Mouse (Mus musculus): Measurements from ENCODE around the gene Fzd2. TPM values are rescaled to one million over a fixed set of nuclear protein-coding genes. Genes with fewer than 3 reads are reported as not detected.

Fzd2 gene
- total RNA-seq, 1 experiment = 27.9 TPM

DNA sequence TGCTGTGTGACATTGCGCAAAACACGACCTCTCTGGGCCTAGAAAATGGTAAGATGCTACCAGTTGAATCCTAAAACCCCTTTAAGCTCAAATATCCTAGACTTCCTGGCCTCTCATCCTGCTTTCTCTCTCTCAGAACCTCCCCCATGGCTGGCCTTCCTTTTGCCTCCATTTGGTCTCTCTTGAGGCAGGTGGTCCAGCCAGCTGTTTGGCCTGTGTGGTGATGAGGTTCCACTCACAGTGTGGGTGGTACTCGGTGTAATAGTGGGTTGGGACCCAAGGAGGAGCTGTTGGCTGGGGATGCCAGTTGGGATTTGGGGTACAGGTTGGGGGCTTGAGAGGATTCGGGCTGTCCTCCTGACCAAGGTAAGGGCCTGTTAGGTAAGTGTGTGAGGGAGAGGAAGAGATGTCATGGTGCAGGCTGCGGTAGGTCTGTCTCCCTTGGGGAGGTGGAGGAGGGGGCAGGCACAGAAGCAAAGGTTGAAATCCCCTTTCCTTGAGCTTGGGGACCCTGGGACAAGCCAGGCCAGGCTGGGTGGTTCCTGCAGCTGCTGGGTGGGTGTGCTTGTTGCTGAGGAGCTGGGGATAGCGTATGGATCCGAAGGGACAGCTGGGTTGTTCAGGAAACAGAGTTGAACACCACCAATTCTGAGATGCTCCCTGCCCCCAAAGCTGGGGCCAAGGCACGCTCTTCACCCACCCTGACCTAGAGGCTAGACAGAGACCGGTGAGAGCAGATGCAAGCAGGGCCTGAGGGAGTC is 23.2 kb downstream of the Fzd2 start:
- Histone ChIP-seq H3K9me3 (ENCODE audit: control insufficient read depth, insufficient read depth, low read depth, low read length) (no peaks in the 10 kb centered on the region), H3K4me1 (ENCODE audit: control insufficient read depth in 2 of 2, insufficient read depth in 2 of 2, low read length in 2 of 2, poor library complexity in 1 of 2) (peaks cover 0 to 36% of the 10 kb centered on the region in 2 experiments; a peak in 2 of 4 replicates), H3K9ac (ENCODE audit: insufficient read depth, low read depth, low read length, poor library complexity, severe bottlenecking) (no peak overlapping the region), H3K27ac (ENCODE audit: insufficient read depth, low read depth, low read length, poor library complexity, severe bottlenecking) (no peak overlapping the region), H3K4me3 (ENCODE audit: insufficient read depth in 1 of 2, low read depth in 1 of 2, low read length in 2 of 2, poor library complexity in 1 of 2, severe bottlenecking in 1 of 2) (no peak overlapping the region), H3K36me3 (ENCODE audit: control insufficient read depth, insufficient read depth, low read length, poor library complexity, severe bottlenecking) (no peaks in the 10 kb centered on the region)
- in situ Hi-C loops (cut with MboI; ENCODE audit: low sequenced_read_pairs in 2 of 2, unreplicated experiment in 2 of 2) = no loop called here
- no peak for DNase-seq (ENCODE audit: low read depth, low spot score)
- no peak for TF ChIP-seq ZNF384 (IDR thresholded peaks at IDR 0.05; ENCODE audit: low read depth, low read length)
- no peak for TF ChIP-seq HCFC1 (IDR thresholded peaks at IDR 0.05; ENCODE audit: borderline replicate concordance, insufficient read depth, low read length)
- no peak for TF ChIP-seq MAFK (IDR thresholded peaks at IDR 0.05; ENCODE audit: insufficient read depth, low read depth, low read length)
- no peak for TF ChIP-seq ZC3H11A (IDR thresholded peaks at IDR 0.05; ENCODE audit: borderline replicate concordance, low read depth, low read length)
- no peak for TF ChIP-seq CHD2 (IDR thresholded peaks at IDR 0.05; ENCODE audit: low read depth, low read length)

GRCm38 (mm10) chr11:102628529-102628928 is 24.3 kb downstream of the Fzd2 start:
- no peak overlapping the region for H3K9ac ChIP-seq (ENCODE audit: insufficient read depth, low read depth, low read length, poor library complexity, severe bottlenecking)
- DNase-seq (ENCODE audit: low read depth, low spot score) = no peak
- no peaks in the 10 kb centered on the region for H3K9me3 ChIP-seq (ENCODE audit: control insufficient read depth, insufficient read depth, low read depth, low read length)
- H3K4me1 ChIP-seq (ENCODE audit: control insufficient read depth in 2 of 2, insufficient read depth in 2 of 2, low read length in 2 of 2, poor library complexity in 1 of 2) = peaks cover 0 to 31% of the 10 kb centered on the region in 2 experiments; a peak in 2 of 4 replicates
- in situ Hi-C loops (cut with MboI; ENCODE audit: low sequenced_read_pairs in 2 of 2, unreplicated experiment in 2 of 2) = no loop called here
- H3K4me3 ChIP-seq (ENCODE audit: insufficient read depth in 1 of 2, low read depth in 1 of 2, low read length in 2 of 2, poor library complexity in 1 of 2, severe bottlenecking in 1 of 2) = no peak overlapping the region
- TF ChIP-seq HCFC1 (IDR thresholded peaks at IDR 0.05; ENCODE audit: borderline replicate concordance, insufficient read depth, low read length) (no peak), ZNF384 (IDR thresholded peaks at IDR 0.05; ENCODE audit: low read depth, low read length) (no peak), ZC3H11A (IDR thresholded peaks at IDR 0.05; ENCODE audit: borderline replicate concordance, low read depth, low read length) (no peak), CHD2 (IDR thresholded peaks at IDR 0.05; ENCODE audit: low read depth, low read length) (no peak), MAFK (IDR thresholded peaks at IDR 0.05; ENCODE audit: insufficient read depth, low read depth, low read length) (no peak)
- no peaks in the 10 kb centered on the region for H3K36me3 ChIP-seq (ENCODE audit: control insufficient read depth, insufficient read depth, low read length, poor library complexity, severe bottlenecking)
- no peak overlapping the region for H3K27ac ChIP-seq (ENCODE audit: insufficient read depth, low read depth, low read length, poor library complexity, severe bottlenecking)

DNA sequence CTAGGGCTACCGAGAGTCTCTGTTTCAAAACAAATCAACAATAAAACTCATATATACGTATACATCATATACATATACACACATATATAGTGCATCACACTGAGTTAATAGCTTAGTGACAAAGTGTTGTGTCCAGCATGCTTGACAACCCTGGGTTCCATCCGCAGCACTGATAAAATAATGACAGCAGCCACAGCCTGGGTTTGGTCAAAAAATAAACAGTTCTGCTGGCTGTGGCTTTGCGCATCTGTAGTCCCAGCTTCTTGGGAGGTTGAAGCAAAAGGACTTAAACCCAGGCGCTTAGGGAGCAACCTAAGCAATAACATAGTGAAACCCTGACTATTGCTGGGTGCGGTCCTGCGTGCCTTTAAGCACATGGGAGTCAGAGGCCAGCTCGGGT is 25.2 kb downstream of the Fzd2 start:
- TF ChIP-seq MAFK (IDR thresholded peaks at IDR 0.05; ENCODE audit: insufficient read depth, low read depth, low read length) (no peak), HCFC1 (IDR thresholded peaks at IDR 0.05; ENCODE audit: borderline replicate concordance, insufficient read depth, low read length) (no peak), ZNF384 (IDR thresholded peaks at IDR 0.05; ENCODE audit: low read depth, low read length) (no peak), ZC3H11A (IDR thresholded peaks at IDR 0.05; ENCODE audit: borderline replicate concordance, low read depth, low read length) (no peak), CHD2 (IDR thresholded peaks at IDR 0.05; ENCODE audit: low read depth, low read length) (no peak)
- H3K9ac ChIP-seq (ENCODE audit: insufficient read depth, low read depth, low read length, poor library complexity, severe bottlenecking) = no peak overlapping the region
- in situ Hi-C loops (cut with MboI; ENCODE audit: low sequenced_read_pairs in 2 of 2, unreplicated experiment in 2 of 2) = no loop called here
- no peak overlapping the region for H3K27ac ChIP-seq (ENCODE audit: insufficient read depth, low read depth, low read length, poor library complexity, severe bottlenecking)
- H3K4me1 ChIP-seq (ENCODE audit: control insufficient read depth in 2 of 2, insufficient read depth in 2 of 2, low read length in 2 of 2, poor library complexity in 1 of 2) = peaks cover 0 to 30% of the 10 kb centered on the region in 2 experiments; a peak in 2 of 4 replicates
- H3K36me3 ChIP-seq (ENCODE audit: control insufficient read depth, insufficient read depth, low read length, poor library complexity, severe bottlenecking) = no peaks in the 10 kb centered on the region
- H3K4me3 ChIP-seq (ENCODE audit: insufficient read depth in 1 of 2, low read depth in 1 of 2, low read length in 2 of 2, poor library complexity in 1 of 2, severe bottlenecking in 1 of 2) = no peak overlapping the region
- H3K9me3 ChIP-seq (ENCODE audit: control insufficient read depth, insufficient read depth, low read depth, low read length) = no peaks in the 10 kb centered on the region
- DNase-seq (ENCODE audit: low read depth, low spot score) = no peak

GRCm38 (mm10) chr11:102630731-102631130 is 26.5 kb downstream of the Fzd2 start:
- in situ Hi-C loops (cut with MboI; ENCODE audit: low sequenced_read_pairs in 2 of 2, unreplicated experiment in 2 of 2) = no loop called here
- no peaks in the 10 kb centered on the region for H3K9me3 ChIP-seq (ENCODE audit: control insufficient read depth, insufficient read depth, low read depth, low read length)
- H3K4me1 ChIP-seq (ENCODE audit: control insufficient read depth in 2 of 2, insufficient read depth in 2 of 2, low read length in 2 of 2, poor library complexity in 1 of 2) = peaks cover 0 to 23% of the 10 kb centered on the region in 2 experiments; a peak in 2 of 4 replicates
- DNase-seq (ENCODE audit: low read depth, low spot score) = no peak
- H3K36me3 ChIP-seq (ENCODE audit: control insufficient read depth, insufficient read depth, low read length, poor library complexity, severe bottlenecking) = no peaks in the 10 kb centered on the region
- TF ChIP-seq ZNF384 (IDR thresholded peaks at IDR 0.05; ENCODE audit: low read depth, low read length) = no peak
- no peak for TF ChIP-seq CHD2 (IDR thresholded peaks at IDR 0.05; ENCODE audit: low read depth, low read length)
- no peak for TF ChIP-seq HCFC1 (IDR thresholded peaks at IDR 0.05; ENCODE audit: borderline replicate concordance, insufficient read depth, low read length)
- no peak for TF ChIP-seq MAFK (IDR thresholded peaks at IDR 0.05; ENCODE audit: insufficient read depth, low read depth, low read length)
- no peak for TF ChIP-seq ZC3H11A (IDR thresholded peaks at IDR 0.05; ENCODE audit: borderline replicate concordance, low read depth, low read length)
- H3K9ac ChIP-seq (ENCODE audit: insufficient read depth, low read depth, low read length, poor library complexity, severe bottlenecking) = no peak overlapping the region
- H3K27ac ChIP-seq (ENCODE audit: insufficient read depth, low read depth, low read length, poor library complexity, severe bottlenecking) = no peak overlapping the region
- no peak overlapping the region for H3K4me3 ChIP-seq (ENCODE audit: insufficient read depth in 1 of 2, low read depth in 1 of 2, low read length in 2 of 2, poor library complexity in 1 of 2, severe bottlenecking in 1 of 2)

Data from ES-E14 (cell line).